Mouse (Mus musculus): Measurements from ENCODE around the gene Psd4. TPM values are rescaled to one million over a fixed set of nuclear protein-coding genes. Genes with fewer than 3 reads are reported as not detected.

The Psd4 gene
- total and polyA plus RNA-seq, 2 experiments from 2014 or later, result 0.68 to 0.99 TPM

- 7% methylated on average over 23 of the region's 23 CpGs for WGBS
- Histone ChIP-seq H3K9me3 (replicated peaks; ENCODE audit: control insufficient read depth, low read length) (no peaks in the 10 kb centered on the region), H3K27me3 (ENCODE audit: control insufficient read depth, insufficient read depth, low read length) (peaks cover 12% of the 10 kb centered on the region), H3K4me2 (ENCODE audit: low read depth, low read length) (peak overlapping the region; percentile 44), H3K27ac (ENCODE audit: low read depth) (no peak overlapping the region), H3K4me3 (ENCODE audit: low read depth, low read length) (no peak overlapping the region), H3K36me3 (replicated peaks; ENCODE audit: control insufficient read depth, insufficient read depth, low read length) (no peaks in the 10 kb centered on the region), H3K4me1 (ENCODE audit: control insufficient read depth, insufficient read depth) (peaks cover 9% of the 10 kb centered on the region), H3K9ac (replicated peaks; ENCODE audit: low read depth, low read length) (no peak overlapping the region)
- ATAC-seq (ENCODE audit: insufficient read depth, low read depth), result peak; percentile 73
- DNase-seq (ENCODE audit: low spot score), result peak; percentile 50
- TF ChIP-seq EP300 (IDR thresholded peaks at IDR 0.05; ENCODE audit: low read depth), result no peak
- peak; percentile 87 for TF ChIP-seq CTCF (IDR thresholded peaks at IDR 0.05; ENCODE audit: low read depth)
Observed at GRCm38 (mm10) chr2:24405345-24406012, 38.1 kb downstream of the Psd4 start.

DNA sequence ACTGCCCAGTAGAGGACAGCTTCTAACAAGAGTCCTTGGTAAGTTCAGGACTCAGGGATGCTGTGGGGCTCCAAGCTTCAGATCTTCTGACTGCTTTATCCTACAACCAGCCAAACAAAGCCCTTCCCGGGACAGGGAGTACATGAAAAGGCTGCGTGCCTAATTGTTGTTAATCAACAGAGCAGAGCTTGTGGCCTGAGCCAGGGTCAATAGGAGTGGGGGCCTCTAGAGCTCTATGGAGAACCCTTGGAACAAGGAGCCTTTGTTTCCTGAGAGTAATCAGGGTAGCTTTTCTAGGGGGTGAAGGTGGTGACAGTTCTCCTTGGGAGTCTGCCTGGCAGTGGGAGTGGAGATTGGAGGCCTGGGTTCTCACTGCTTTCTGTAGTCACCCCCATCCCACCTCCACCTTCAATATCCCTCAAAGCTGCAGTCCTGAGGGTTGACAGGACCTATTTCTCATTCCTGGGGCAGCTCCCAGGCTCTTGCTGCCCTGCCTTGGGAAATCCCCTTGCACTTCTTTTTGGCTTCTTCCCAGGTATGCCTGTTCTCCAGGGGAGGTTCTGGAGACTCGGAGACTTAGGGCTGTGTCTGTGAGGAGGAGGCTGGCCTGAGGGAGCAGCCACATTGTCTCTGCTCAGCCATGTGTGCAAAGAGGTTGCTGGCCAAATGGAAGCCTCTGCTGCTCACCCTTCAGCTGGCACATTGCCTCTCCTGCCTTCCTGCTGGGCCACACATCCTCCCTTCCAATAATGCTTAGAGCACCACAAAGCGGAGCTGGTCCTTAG, 40.5 kb downstream of the Psd4 start:
- Histone ChIP-seq H3K4me2 (ENCODE audit: low read depth, low read length) (no peak overlapping the region), H3K27ac (ENCODE audit: low read depth) (no peak overlapping the region), H3K9me3 (replicated peaks; ENCODE audit: control insufficient read depth, low read length) (no peaks in the 10 kb centered on the region), H3K4me3 (ENCODE audit: low read depth, low read length) (no peak overlapping the region), H3K4me1 (ENCODE audit: control insufficient read depth, insufficient read depth) (no peaks in the 10 kb centered on the region), H3K36me3 (replicated peaks; ENCODE audit: control insufficient read depth, insufficient read depth, low read length) (no peaks in the 10 kb centered on the region), H3K9ac (replicated peaks; ENCODE audit: low read depth, low read length) (no peak overlapping the region), H3K27me3 (ENCODE audit: control insufficient read depth, insufficient read depth, low read length) (peaks cover 12% of the 10 kb centered on the region)
- ATAC-seq (ENCODE audit: insufficient read depth, low read depth), result no peak
- DNase-seq (ENCODE audit: low spot score), result no peak
- TF ChIP-seq CTCF (IDR thresholded peaks at IDR 0.05; ENCODE audit: low read depth), result no peak
- TF ChIP-seq EP300 (IDR thresholded peaks at IDR 0.05; ENCODE audit: low read depth), result no peak
- 48% methylated on average over 4 of the region's 4 CpGs for WGBS

DNA sequence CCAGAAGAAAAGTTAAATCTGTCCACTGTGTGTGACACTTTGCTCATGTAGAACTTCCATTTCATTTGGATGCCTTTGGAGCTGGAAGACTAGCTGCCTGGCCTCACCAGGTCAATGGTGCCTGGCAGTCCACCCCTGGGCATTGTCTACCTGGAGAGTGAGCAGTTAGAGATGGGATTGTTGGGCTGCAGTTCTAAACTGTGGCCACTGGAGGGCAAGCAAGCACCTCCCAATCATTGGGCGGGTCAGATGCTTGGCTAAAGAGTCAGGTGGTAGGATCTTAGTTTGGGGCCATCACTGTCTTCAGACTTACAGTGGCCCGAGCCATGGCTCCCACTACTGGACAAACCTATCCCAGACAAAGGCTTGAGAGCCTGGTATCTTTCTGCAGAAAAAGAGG, 41.8 kb downstream of the Psd4 start:
- H3K9me3 ChIP-seq (replicated peaks; ENCODE audit: control insufficient read depth, low read length), result no peaks in the 10 kb centered on the region
- H3K4me3 ChIP-seq (ENCODE audit: low read depth, low read length), result no peak overlapping the region
- H3K27me3 ChIP-seq (ENCODE audit: control insufficient read depth, insufficient read depth, low read length), result peaks cover 9% of the 10 kb centered on the region
- peak; percentile 36 for DNase-seq (ENCODE audit: low spot score)
- no peak overlapping the region for H3K4me2 ChIP-seq (ENCODE audit: low read depth, low read length)
- no peaks in the 10 kb centered on the region for H3K36me3 ChIP-seq (replicated peaks; ENCODE audit: control insufficient read depth, insufficient read depth, low read length)
- TF ChIP-seq EP300 (IDR thresholded peaks at IDR 0.05; ENCODE audit: low read depth), result no peak
- TF ChIP-seq CTCF (IDR thresholded peaks at IDR 0.05; ENCODE audit: low read depth), result peak; percentile 96
- H3K27ac ChIP-seq (ENCODE audit: low read depth), result no peak overlapping the region
- 5% methylated on average over 2 of the region's 2 CpGs for WGBS
- H3K4me1 ChIP-seq (ENCODE audit: control insufficient read depth, insufficient read depth), result no peaks in the 10 kb centered on the region
- peak; percentile 19; the same call in 1 of the 2 replicates for ATAC-seq (ENCODE audit: insufficient read depth, low read depth)
- H3K9ac ChIP-seq (replicated peaks; ENCODE audit: low read depth, low read length), result no peak overlapping the region

DNA sequence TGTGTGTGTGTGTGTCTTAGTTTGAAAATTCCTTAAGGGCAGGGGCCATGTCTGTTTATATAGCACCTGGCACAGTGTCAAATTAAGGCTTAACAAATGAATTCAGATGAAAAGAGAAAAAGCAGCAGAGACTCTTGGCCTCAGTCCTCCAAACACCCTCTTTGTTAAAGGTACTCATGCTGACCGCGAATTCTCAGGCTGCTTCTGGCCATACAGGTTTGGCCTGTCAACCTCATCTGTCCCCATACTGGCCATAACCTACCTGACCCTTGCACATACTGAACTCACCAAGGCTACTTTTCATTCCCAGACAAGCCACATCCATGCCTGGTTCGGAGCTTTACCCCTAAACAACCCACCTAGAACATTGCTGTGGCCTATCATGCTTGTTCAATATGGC, 45.8 kb downstream of the Psd4 start:
- no peak for DNase-seq (ENCODE audit: low spot score)
- no peak overlapping the region for H3K9ac ChIP-seq (replicated peaks; ENCODE audit: low read depth, low read length)
- ATAC-seq (ENCODE audit: insufficient read depth, low read depth), result no peak
- no peak for TF ChIP-seq CTCF (IDR thresholded peaks at IDR 0.05; ENCODE audit: low read depth)
- TF ChIP-seq EP300 (IDR thresholded peaks at IDR 0.05; ENCODE audit: low read depth), result no peak
- H3K36me3 ChIP-seq (replicated peaks; ENCODE audit: control insufficient read depth, insufficient read depth, low read length), result no peaks in the 10 kb centered on the region
- H3K4me1 ChIP-seq (ENCODE audit: control insufficient read depth, insufficient read depth), result no peaks in the 10 kb centered on the region
- no peak overlapping the region for H3K4me2 ChIP-seq (ENCODE audit: low read depth, low read length)
- WGBS, result 90% methylated on average over 3 of the region's 3 CpGs
- no peak overlapping the region for H3K4me3 ChIP-seq (ENCODE audit: low read depth, low read length)
- H3K27me3 ChIP-seq (ENCODE audit: control insufficient read depth, insufficient read depth, low read length), result no peaks in the 10 kb centered on the region
- H3K9me3 ChIP-seq (replicated peaks; ENCODE audit: control insufficient read depth, low read length), result no peaks in the 10 kb centered on the region
- no peak overlapping the region for H3K27ac ChIP-seq (ENCODE audit: low read depth)

DNA sequence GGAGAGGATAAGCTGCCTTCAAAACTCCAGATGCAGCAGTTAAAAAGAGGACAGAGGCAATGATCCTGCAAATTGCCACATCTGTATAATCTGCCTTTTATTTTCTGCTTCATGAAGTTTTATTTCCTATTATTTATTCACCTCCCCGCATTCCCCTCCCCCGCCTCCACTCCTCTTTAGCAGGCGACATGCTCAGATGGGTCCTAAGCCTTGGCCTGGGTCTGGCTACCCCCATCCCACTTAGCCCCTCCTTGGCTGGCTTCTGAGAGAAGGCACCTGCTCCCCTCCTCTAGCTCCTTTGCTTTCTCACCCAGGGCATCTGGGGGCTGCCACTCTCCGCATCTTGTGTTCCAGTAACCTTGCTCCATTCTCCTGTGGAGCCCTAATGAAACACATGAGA, 46.3 kb downstream of the Psd4 start:
- TF ChIP-seq EP300 (IDR thresholded peaks at IDR 0.05; ENCODE audit: low read depth), result no peak
- TF ChIP-seq CTCF (IDR thresholded peaks at IDR 0.05; ENCODE audit: low read depth), result no peak
- Histone ChIP-seq H3K27ac (ENCODE audit: low read depth) (no peak overlapping the region), H3K9me3 (replicated peaks; ENCODE audit: control insufficient read depth, low read length) (no peaks in the 10 kb centered on the region), H3K4me2 (ENCODE audit: low read depth, low read length) (no peak overlapping the region), H3K4me3 (ENCODE audit: low read depth, low read length) (no peak overlapping the region), H3K4me1 (ENCODE audit: control insufficient read depth, insufficient read depth) (no peaks in the 10 kb centered on the region), H3K36me3 (replicated peaks; ENCODE audit: control insufficient read depth, insufficient read depth, low read length) (no peaks in the 10 kb centered on the region), H3K9ac (replicated peaks; ENCODE audit: low read depth, low read length) (no peak overlapping the region), H3K27me3 (ENCODE audit: control insufficient read depth, insufficient read depth, low read length) (no peaks in the 10 kb centered on the region)
- no peak for DNase-seq (ENCODE audit: low spot score)
- 87% methylated on average over 4 of the region's 4 CpGs for WGBS
- ATAC-seq (ENCODE audit: insufficient read depth, low read depth), result no peak
